Mouse (Mus musculus): Measurements from ENCODE around the gene Hoxa11. TPM values are rescaled to one million over a fixed set of nuclear protein-coding genes. Genes with fewer than 3 reads are reported as not detected.
A peak's percentile ranks its signal among the peaks of the same experiment; 100 is the strongest.

Gene Hoxa11
- polyA plus RNA-seq, 1 experiment = 10.9 TPM

- Histone ChIP-seq H3ac (ENCODE audit: control insufficient read depth, insufficient read length) (no peak overlapping the region), H3K79me2 (ENCODE audit: control insufficient read depth, insufficient read depth) (peaks cover 38% of the 10 kb centered on the region), H3K4me2 (ENCODE audit: low read depth) (peak overlapping the region; percentile 97), H3K4me3 (peak overlapping the region; percentile 67), H3K36me3 (ENCODE audit: control insufficient read depth, insufficient read depth) (no peaks in the 10 kb centered on the region), H3K27me3 (ENCODE audit: control insufficient read depth, insufficient read depth, insufficient read length) (no peaks in the 10 kb centered on the region)
- TF ChIP-seq CEBPB (IDR thresholded peaks at IDR 0.05; ENCODE audit: insufficient read depth, poor library complexity, severe bottlenecking) (no peak), POLR2AphosphoS2 (IDR thresholded peaks at IDR 0.05; ENCODE audit: insufficient read length, low read depth) (no peak), MYOG (IDR thresholded peaks at IDR 0.05; ENCODE audit: control insufficient read depth in 1 of 3, insufficient read depth in 1 of 3, insufficient read length in 2 of 3, low read depth in 2 of 3) (no peak), MAX (IDR thresholded peaks at IDR 0.05; ENCODE audit: low read depth) (no peak), MYOD1 (IDR thresholded peaks at IDR 0.05; ENCODE audit: control insufficient read depth in 1 of 3, insufficient read length in 2 of 3, low read depth in 2 of 3) (no peak), TCF12 (IDR thresholded peaks at IDR 0.05; ENCODE audit: insufficient read depth, poor library complexity, severe bottlenecking) (no peak), USF1 (IDR thresholded peaks at IDR 0.05; ENCODE audit: low read depth) (no peak), SRF (IDR thresholded peaks at IDR 0.05; ENCODE audit: control insufficient read depth, insufficient read length, low read depth) (no peak), REST (IDR thresholded peaks at IDR 0.05; ENCODE audit: insufficient read depth, insufficient read length) (no peak), E2F4 (IDR thresholded peaks at IDR 0.05; ENCODE audit: insufficient read depth) (no peak), POLR2A (IDR thresholded peaks at IDR 0.05; ENCODE audit: insufficient read length, low read depth) (no peak), TCF3 (IDR thresholded peaks at IDR 0.05; ENCODE audit: insufficient read length, low read depth) (no peak)
These were observed 31.3 kb downstream of the Hoxa11 start for GRCm38 (mm10) chr6:52214271-52214670.

- Histone ChIP-seq H3K4me2 (ENCODE audit: low read depth) (peak within 1 kb of the TSS; percentile 97), H3K4me3 (peak within 1 kb of the TSS; percentile 67), H3ac (ENCODE audit: control insufficient read depth, insufficient read length) (peak within 1 kb of the TSS; percentile 24), H3K27me3 (ENCODE audit: control insufficient read depth, insufficient read depth, insufficient read length) (no peaks in the 10 kb centered on the region), H3K79me2 (ENCODE audit: control insufficient read depth, insufficient read depth) (peaks cover 44% of the 10 kb centered on the region), H3K36me3 (ENCODE audit: control insufficient read depth, insufficient read depth) (no peaks in the 10 kb centered on the region)
- no peak for TF ChIP-seq TCF12 (IDR thresholded peaks at IDR 0.05; ENCODE audit: insufficient read depth, poor library complexity, severe bottlenecking)
- peak; percentile 88 for TF ChIP-seq POLR2A (IDR thresholded peaks at IDR 0.05; ENCODE audit: insufficient read length, low read depth)
- peak; percentile 89 for TF ChIP-seq POLR2AphosphoS2 (IDR thresholded peaks at IDR 0.05; ENCODE audit: insufficient read length, low read depth)
- peak; percentile 88 for TF ChIP-seq USF1 (IDR thresholded peaks at IDR 0.05; ENCODE audit: low read depth)
- no peak for TF ChIP-seq MAX (IDR thresholded peaks at IDR 0.05; ENCODE audit: low read depth)
- TF ChIP-seq MYOG (IDR thresholded peaks at IDR 0.05; ENCODE audit: control insufficient read depth in 1 of 3, insufficient read depth in 1 of 3, insufficient read length in 2 of 3, low read depth in 2 of 3) = peak in 1 of 3 experiments; percentile 44
- TF ChIP-seq REST (IDR thresholded peaks at IDR 0.05; ENCODE audit: insufficient read depth, insufficient read length) = peak; percentile 39
- peak in 1 of 3 experiments; percentile 53 for TF ChIP-seq MYOD1 (IDR thresholded peaks at IDR 0.05; ENCODE audit: control insufficient read depth in 1 of 3, insufficient read length in 2 of 3, low read depth in 2 of 3)
These were observed 32.3 kb downstream of the Hoxa11 start, which contains the start of the genes Hoxa3 and Gm28308 for GRCm38 (mm10) chr6:52213119-52213986. Hoxa3 (minus strand) TSS chr6:52213336. Gm28308 (minus strand) TSS chr6:52213339.

- no peaks in the 10 kb centered on the region for H3K36me3 ChIP-seq (ENCODE audit: control insufficient read depth, insufficient read depth)
- H3K27me3 ChIP-seq (ENCODE audit: control insufficient read depth, insufficient read depth, insufficient read length) = no peaks in the 10 kb centered on the region
- peak overlapping the region; percentile 24 for H3ac ChIP-seq (ENCODE audit: control insufficient read depth, insufficient read length)
- peak overlapping the region; percentile 97 for H3K4me2 ChIP-seq (ENCODE audit: low read depth)
- peak overlapping the region; percentile 67 for H3K4me3 ChIP-seq
- peaks cover 48% of the 10 kb centered on the region for H3K79me2 ChIP-seq (ENCODE audit: control insufficient read depth, insufficient read depth)
- TF ChIP-seq POLR2A (IDR thresholded peaks at IDR 0.05; ENCODE audit: insufficient read length, low read depth) (peak; percentile 68), SRF (IDR thresholded peaks at IDR 0.05; ENCODE audit: control insufficient read depth, insufficient read length, low read depth) (no peak), CEBPB (IDR thresholded peaks at IDR 0.05; ENCODE audit: insufficient read depth, poor library complexity, severe bottlenecking) (no peak), MAX (IDR thresholded peaks at IDR 0.05; ENCODE audit: low read depth) (no peak), TCF12 (IDR thresholded peaks at IDR 0.05; ENCODE audit: insufficient read depth, poor library complexity, severe bottlenecking) (no peak), E2F4 (IDR thresholded peaks at IDR 0.05; ENCODE audit: insufficient read depth) (no peak), POLR2AphosphoS2 (IDR thresholded peaks at IDR 0.05; ENCODE audit: insufficient read length, low read depth) (peak; percentile 57), REST (IDR thresholded peaks at IDR 0.05; ENCODE audit: insufficient read depth, insufficient read length) (no peak), USF1 (IDR thresholded peaks at IDR 0.05; ENCODE audit: low read depth) (no peak), MYOD1 (IDR thresholded peaks at IDR 0.05; ENCODE audit: control insufficient read depth in 1 of 3, insufficient read length in 2 of 3, low read depth in 2 of 3) (no peak), MYOG (IDR thresholded peaks at IDR 0.05; ENCODE audit: control insufficient read depth in 1 of 3, insufficient read depth in 1 of 3, insufficient read length in 2 of 3, low read depth in 2 of 3) (no peak)
These were observed 33.0 kb downstream of the Hoxa11 start for GRCm38 (mm10) chr6:52212556-52213118.

- no peaks in the 10 kb centered on the region for H3K27me3 ChIP-seq (ENCODE audit: control insufficient read depth, insufficient read depth, insufficient read length)
- no peaks in the 10 kb centered on the region for H3K36me3 ChIP-seq (ENCODE audit: control insufficient read depth, insufficient read depth)
- peak overlapping the region; percentile 24 for H3ac ChIP-seq (ENCODE audit: control insufficient read depth, insufficient read length)
- peak overlapping the region; percentile 97 for H3K4me2 ChIP-seq (ENCODE audit: low read depth)
- H3K79me2 ChIP-seq (ENCODE audit: control insufficient read depth, insufficient read depth) = peaks cover 49% of the 10 kb centered on the region
- TF ChIP-seq TCF3 (IDR thresholded peaks at IDR 0.05; ENCODE audit: insufficient read length, low read depth) = no peak
- no peak for TF ChIP-seq SRF (IDR thresholded peaks at IDR 0.05; ENCODE audit: control insufficient read depth, insufficient read length, low read depth)
- peak; percentile 0 for TF ChIP-seq POLR2A (IDR thresholded peaks at IDR 0.05; ENCODE audit: insufficient read length, low read depth)
- TF ChIP-seq POLR2AphosphoS2 (IDR thresholded peaks at IDR 0.05; ENCODE audit: insufficient read length, low read depth) = no peak
- no peak for TF ChIP-seq REST (IDR thresholded peaks at IDR 0.05; ENCODE audit: insufficient read depth, insufficient read length)
- peak overlapping the region; percentile 67 for H3K4me3 ChIP-seq
These were observed 33.6 kb downstream of the Hoxa11 start for GRCm38 (mm10) chr6:52211961-52212360.

Data from myocyte (in vitro differentiated cells).